Mouse (Mus musculus) adrenal gland, postnatal 36 days (tissue): ENCODE results near the gene Khsrp. TPM values are rescaled to one million over a fixed set of nuclear protein-coding genes. Genes with fewer than 3 reads are reported as not detected.

Experiments
- DNase-seq, 2 experiments: peaks; one replicate each; pipeline ENCODE4 v3.0.0; 2021; ENCODE audit warnings: mixed read lengths in 1 of 2
- total RNA-seq, 2 experiments: library from RNA; stranded (reverse); gene quantifications; 2 replicates each; pipeline ENCODE4 v1.2.3; 2021

Khsrp gene
- total RNA-seq, 2 experiments from 2014 or later: 97.1 to 97.2 TPM

DNA sequence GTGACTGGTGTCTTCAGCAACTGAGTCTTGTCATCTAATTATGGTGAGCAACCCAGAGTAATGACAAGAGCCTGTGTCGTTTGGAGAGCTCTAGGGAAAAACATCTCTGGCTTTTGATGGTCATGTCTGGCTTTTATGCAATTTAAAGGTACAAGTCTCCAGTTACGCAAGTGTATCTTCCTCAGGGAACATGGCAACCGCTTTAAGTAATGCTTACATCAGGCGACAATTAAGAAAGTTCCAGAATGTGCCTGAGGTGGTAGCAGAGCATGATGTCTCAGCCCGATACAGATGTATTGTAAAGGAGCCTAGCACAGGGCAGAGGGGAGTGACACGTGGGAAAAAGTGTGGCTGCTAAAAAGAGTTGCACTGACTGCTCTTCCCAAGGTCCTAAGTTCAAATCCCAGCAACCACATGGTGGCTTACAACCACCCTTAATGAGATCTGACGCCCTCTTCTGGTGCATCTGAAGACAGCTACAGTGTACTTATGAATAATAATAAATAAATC lies 42.3 kb downstream of the Khsrp start:
- no peak for DNase-seq

DNA sequence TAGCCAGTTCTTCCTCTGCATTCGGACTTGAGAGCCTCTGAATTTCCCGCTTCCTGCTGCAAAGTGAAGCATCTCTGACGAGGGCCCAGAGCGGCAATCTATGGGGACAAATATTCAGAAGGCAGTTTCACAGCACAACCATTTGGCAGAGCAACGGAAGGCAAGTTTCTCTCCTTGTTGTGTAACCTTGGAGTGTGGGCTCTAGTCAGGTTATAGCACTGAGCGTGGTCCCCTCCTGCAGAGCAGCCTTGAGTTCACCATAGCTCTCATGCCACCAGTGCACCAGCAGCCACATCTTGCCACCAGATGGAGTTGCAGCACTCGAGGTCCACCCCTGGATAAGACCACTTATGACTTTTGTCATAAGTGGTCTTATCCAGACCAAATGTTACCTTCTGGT lies 42.9 kb downstream of the Khsrp start:
- DNase-seq: no peak

DNA sequence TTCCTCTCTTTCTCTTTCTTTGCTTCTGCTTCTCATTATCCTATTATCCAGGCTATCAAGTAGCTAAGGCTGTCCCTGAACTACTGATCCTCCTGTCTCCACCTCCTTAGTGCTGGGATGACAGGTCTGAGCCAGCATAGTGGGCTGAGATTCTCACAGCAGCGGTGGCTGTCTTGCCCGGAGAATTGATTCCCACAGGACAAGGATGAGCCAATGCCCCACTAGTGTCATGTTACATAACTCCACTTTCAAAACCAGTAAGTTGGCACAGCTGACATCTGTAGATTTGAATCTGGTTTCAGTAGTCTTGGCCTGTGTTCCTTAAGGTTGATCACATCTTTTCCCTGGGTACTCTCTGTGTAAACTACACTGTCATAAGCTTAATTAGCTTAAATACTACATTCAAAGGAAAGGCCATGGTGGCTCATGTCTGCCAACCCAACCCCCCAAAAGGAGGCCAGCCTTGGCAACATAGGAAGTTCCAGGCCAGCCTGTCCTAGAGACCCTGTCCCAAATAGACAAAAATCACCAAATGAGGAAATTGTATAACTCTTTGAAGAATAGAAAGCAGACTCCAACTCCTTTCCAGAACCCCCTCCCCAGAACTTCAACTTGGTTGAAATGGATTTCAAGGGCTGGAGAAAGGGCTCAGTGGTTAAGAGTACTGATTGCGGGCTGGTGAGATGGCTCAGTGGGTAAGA lies 45.1 kb downstream of the Khsrp start:
- no peak for DNase-seq

DNA sequence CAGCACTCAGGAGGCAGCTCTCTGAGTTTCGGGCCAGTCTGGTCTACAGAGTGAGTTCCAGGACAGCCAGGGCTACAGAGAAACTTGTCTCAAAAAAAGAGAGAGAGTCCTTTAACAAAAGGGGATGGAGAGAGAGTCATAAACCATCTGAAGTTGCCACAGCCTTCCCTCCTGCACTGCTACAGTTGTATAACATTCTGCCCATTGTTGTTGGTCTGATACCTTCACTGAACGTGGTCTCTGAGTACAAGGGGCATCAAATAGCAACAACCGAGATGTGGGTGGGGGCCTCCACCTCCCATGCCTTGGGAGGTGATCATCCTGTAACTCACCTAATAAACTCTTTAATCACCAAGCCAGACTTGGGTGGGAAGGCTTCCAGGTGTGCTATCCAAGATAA lies 45.7 kb downstream of the Khsrp start:
- DNase-seq: no peak

DNA sequence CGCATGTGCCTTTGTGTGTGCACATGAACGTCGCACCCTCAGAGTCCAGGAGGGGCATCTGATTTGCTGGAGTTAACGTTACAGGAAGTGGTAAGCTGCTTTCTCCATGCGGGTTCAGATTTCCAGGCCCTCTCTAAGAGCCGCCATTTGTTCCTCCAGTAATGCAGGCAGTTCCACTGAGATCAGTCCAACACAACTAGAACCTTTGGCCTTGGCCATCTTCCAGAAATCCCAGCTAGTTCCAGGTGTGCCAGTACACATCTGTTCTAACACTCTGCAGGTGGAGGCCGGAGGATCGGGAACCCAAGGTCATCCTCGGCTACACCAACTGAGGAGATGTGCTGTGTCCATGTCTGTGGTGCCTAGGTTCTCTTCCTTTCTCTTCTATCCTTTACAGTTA lies 46.4 kb downstream of the Khsrp start:
- DNase-seq: no peak

DNA sequence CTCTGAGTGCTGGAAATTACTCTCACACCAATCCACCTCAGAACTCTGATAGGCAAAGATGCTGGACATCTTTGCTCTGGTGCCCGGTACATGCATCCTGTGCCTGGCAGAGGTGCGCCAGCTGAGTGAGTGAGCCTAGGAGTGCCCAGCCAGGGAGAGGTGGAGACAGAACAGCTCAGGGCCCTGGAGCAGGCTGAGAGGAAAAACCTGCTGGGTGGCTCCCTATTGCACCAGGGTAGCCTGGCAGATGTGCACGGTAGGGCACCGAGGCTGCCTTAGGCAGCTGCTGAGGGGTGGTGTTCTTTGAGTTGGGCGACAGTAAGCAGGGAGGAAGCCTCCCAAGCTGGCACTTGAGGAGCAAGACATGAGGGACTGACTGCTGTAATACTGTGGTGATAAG lies 49.3 kb downstream of the Khsrp start, which contains the start of gene Acer1:
Gene Acer1 (minus strand): TSS at position 114 of the 400 bp plus-strand sequence.
- no peak for DNase-seq

DNA sequence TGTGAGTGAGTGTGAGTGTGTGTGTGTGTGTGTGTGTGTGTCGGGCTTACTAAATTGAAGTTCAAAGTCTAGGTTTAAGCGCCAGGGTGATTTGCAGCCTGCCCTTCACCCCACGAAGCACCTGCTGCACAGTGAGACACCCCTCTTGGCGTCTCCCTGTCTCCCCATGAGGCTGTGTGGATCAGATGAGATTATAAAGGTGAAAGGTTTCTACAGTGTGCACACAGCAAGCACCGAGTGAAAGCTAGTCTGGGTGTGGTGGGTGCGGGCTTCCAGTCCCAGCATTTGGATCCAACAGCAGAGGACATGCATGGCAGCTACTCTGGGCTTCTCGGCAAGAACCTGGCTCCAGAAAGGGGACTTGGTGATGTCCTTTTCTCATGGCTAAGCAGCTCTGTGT lies 50.3 kb downstream of the Khsrp start:
- no peak for DNase-seq

DNA sequence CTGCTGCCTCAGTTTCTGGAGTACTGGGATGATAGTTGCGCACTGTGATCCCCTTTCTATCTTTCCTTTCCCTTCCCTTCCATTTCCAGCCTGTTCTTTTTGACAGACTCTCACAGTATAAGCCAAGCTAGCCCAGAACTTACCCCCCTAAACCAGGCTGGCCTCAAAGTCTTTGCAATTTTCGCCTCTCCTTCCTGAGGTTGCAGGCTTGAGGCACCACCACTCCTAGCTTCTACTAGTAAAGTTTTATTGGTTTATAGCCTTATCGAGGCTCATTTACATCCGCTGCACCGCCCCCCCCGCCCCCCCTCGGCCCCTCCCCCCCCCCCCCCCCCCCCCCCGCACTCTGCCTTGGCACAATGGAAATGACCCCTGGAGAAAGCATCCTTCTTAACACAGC lies 51.8 kb downstream of the Khsrp start:
- DNase-seq: no peak

DNA sequence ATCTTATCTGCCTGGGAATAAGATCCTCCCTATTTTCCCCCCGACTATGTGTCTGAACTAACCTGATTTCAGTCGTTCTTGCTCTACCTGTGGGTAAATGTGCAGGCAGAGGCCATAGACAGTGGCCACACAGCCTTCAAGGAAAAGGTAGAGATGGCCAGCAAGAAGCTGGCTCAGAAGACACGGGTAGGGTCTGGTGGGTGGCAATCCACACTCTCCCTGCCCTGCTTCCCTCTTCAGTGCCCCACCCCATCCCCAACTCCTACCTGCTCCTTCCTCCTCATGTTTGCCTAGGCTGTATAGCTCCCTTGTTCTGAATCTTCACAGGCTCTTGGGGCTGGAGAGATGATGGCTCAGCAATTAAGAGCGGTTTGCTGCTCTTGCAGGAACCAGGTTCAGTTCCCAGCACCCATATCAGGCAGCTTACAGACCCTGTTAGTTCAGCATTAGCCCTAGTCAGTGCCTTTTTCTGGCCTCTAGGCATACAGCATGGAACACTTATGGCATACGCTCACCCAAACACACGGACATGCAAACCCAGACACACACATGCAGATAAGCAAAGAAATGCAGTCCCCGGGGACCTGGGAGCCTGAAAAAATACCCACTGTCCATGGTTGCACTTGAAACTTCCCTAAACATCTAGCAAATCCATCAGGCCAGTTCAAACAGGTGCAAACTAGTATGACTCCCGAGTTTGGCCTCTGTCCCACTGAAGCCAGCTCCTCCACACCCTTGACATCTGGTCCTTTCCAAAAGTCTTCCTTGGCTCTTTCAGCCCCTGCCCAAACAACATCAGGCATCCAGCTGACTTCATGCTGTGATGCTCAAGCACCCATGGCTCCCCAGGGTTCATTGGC lies 54.6 kb downstream of the Khsrp start:
- no peak for DNase-seq

DNA sequence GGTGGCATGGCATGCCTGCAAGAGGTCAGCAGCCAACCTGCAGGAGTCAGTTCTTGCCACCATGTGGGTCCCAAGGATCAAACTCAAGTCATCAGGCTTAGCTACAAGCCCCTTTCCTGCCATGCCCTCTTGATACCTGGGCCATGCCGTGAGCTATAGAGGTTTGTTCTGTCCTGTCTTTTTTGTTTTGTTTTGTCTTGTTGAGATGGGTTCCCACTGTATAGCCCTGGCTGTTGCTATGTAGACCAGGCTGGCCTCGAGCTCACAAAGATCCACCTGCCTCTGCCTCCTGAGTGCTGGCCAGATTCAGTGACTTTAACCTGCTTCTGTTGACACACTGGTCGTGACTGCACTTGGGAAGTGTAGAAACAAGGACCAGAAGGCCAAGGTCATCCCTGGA lies 55.9 kb downstream of the Khsrp start:
- DNase-seq: no peak

DNA sequence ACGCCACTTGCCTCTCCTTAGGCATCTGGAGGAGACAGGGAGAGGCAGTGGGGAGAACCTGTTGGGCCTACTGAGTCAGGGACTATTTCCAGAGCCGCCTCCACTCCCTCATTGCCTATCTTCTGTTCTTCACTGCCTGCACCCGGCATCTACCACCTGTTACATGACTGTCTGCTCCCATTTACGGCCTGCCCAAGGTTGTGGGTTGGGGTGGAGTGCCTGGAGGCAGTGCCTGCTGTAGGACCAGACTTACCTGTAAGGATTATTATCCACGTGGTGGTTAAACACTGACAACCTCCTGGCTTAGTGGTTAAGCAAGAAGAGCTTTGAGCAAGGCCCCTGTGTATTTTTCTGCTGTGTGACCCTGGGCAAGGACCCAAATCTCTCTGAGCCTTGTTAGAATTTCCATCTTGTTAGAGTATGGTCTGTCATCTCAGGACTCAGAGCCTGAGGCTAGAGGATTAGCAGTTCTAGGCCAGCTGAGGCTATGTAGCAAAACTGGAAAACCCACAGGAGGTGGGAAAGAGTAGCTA lies 56.5 kb downstream of the Khsrp start:
- DNase-seq: no peak

DNA sequence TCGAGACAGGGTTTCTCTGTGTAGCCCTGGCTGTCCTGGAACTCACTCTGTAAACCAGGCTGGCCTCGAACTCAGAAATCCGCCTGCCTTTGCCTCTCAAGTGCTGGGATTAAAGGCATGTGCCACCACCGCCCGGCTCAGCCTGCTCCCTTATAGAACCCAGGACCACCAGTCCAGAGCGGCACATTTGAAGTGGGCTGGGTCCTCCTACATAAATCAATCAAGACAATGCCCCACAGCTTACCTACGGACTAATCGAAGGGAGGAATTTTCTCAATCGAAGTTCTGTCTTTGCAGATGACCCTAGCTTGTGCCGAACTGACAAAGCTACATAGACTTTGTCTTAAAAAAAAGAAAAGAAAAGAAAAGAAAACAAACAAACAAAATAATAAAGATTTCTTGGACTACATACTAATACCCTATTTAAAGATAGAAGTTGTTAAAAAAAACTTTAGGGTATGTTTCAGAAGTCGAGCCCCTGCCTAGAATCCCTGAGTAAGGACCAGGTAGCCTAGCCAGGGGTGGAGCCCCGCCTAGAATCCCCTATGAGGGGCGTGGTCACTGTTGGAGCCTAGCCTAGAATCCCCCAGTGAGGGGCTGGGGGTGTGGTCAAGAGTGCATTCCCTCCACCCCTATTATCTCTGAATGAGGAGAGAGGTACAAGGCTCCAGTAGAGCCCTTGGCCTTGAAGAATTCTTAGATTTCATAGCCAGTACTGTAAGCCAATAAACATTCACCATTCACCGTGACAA lies 57.2 kb downstream of the Khsrp start:
- DNase-seq: no peak

Other genes starting within 250 kb of the Khsrp start
- 1 to 10 TPM; 4.4 to 5.3 TPM for gene Rfx2, start 200.5 kb downstream of the Khsrp start, total RNA-seq
- under 1 TPM; 0.30 to 0.53 TPM for gene Acsbg2, start 157.1 kb downstream of the Khsrp start, total RNA-seq
- 10 to 100 TPM in 1 of 2 experiments, 1 to 10 TPM in 1; 4.8 to 12.3 TPM for gene 1700061G19Rik, start 156.0 kb downstream of the Khsrp start, total RNA-seq
- gene Mllt1, start 96.1 kb downstream of the Khsrp start, total RNA-seq: 10 to 100 TPM; 32.6 to 35.6 TPM
- gene Acer1, start 49.4 kb downstream of the Khsrp start, total RNA-seq: under 1 TPM in 1 of 2 experiments, not detected in 1; 0.23 TPM
- gene Clpp, start 41.2 kb downstream of the Khsrp start, total RNA-seq: 100 to 1,000 TPM; 110 to 114 TPM
- gene Alkbh7, start 34.2 kb downstream of the Khsrp start, total RNA-seq: 10 to 100 TPM; 50.3 to 83.8 TPM
- gene Pspn, start 31.5 kb downstream of the Khsrp start, total RNA-seq: 1 to 10 TPM in 1 of 2 experiments, under 1 TPM in 1; 0.76 to 2.7 TPM
- 10 to 100 TPM; 44.3 to 65.3 TPM for gene Gtf2f1, start 20.2 kb downstream of the Khsrp start, total RNA-seq
- not detected for gene Gm17949, start 20.1 kb downstream of the Khsrp start, total RNA-seq
- not detected for gene Slc25a41, start 10.1 kb upstream of the Khsrp start, total RNA-seq
- gene Crb3, start 27.6 kb upstream of the Khsrp start, total RNA-seq: under 1 TPM in 1 of 2 experiments, not detected in 1; 0.82 TPM
- 10 to 100 TPM; 76.6 to 80.3 TPM for gene Slc25a23, start 28.3 kb upstream of the Khsrp start, total RNA-seq
- 1 to 10 TPM; 1.3 to 2.8 TPM for gene Dennd1c, start 47.0 kb upstream of the Khsrp start, total RNA-seq
- 1 to 10 TPM; 3.7 to 4.2 TPM for gene Tubb4a, start 56.3 kb upstream of the Khsrp start, total RNA-seq
- under 1 TPM; 0.23 to 0.40 TPM for gene Tnfsf9, start 73.8 kb upstream of the Khsrp start, total RNA-seq
- gene Cd70, start 118.3 kb upstream of the Khsrp start, total RNA-seq: not detected
- gene Tnfsf14, start 162.7 kb upstream of the Khsrp start, total RNA-seq: under 1 TPM; 0.17 to 0.20 TPM
- 100 to 1,000 TPM; 231 to 623 TPM for gene C3, start 196.6 kb upstream of the Khsrp start, total RNA-seq
- gene Gpr108, start 216.9 kb upstream of the Khsrp start, total RNA-seq: 10 to 100 TPM; 78.7 to 94.2 TPM
- gene Trip10, start 217.9 kb upstream of the Khsrp start, total RNA-seq: 10 to 100 TPM; 50.1 to 52.0 TPM
- gene Vav1, start 247.6 kb upstream of the Khsrp start, total RNA-seq: 1 to 10 TPM; 2.2 to 2.9 TPM